Mouse (Mus musculus) embryo, embryonic 11 days (tissue): ENCODE data around the gene BC003965.
"Not testable (repeated sequence)": the region's sequence is repeated elsewhere in the genome, so short reads cannot be mapped to it uniquely, and the experiment has no call there.

ENCODE experiments used
- DNase-seq: peaks from one replicate; pipeline ENCODE4 v3.0.0-alpha.2; 2015

The BC003965 gene

GRCm38 (mm10) chr17:25219492-25220295, 35.3 kb downstream of the BC003965 start:
- DNase-seq = no peak

- DNase-seq = no peak
These were observed 36.4 kb downstream of the BC003965 start for GRCm38 (mm10) chr17:25220746-25221145.

- peak; percentile 74 for DNase-seq
These were observed 37.6 kb downstream of the BC003965 start for GRCm38 (mm10) chr17:25221821-25222503.

DNA sequence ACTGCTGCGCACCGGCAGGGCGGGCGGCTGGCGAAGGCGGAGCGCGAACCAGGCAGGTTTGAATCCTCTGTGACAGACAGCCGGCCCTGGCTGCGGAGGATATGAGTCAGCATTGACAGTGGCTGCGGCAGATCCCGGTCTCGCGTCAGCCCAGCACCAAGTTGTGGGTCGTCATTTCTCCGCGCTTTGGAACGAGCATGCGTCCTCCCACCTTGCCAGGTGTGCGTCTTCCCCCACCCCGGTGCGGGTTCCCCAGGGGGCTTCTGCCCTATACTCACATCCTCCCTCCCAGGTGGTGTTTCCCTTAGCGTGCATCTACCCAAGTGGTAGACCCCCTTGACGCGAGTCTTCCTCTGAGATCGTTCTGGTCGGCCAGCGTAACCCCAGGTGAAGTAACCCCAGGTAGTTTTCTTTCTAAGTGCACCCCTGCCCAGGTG, 38.2 kb downstream of the BC003965 start:
- DNase-seq = peak; percentile 9

GRCm38 (mm10) chr17:25222951-25223601, 38.7 kb downstream of the BC003965 start:
- DNase-seq = no peak

- DNase-seq = no peak
These were observed 40.4 kb downstream of the BC003965 start for GRCm38 (mm10) chr17:25224586-25225222.

DNA sequence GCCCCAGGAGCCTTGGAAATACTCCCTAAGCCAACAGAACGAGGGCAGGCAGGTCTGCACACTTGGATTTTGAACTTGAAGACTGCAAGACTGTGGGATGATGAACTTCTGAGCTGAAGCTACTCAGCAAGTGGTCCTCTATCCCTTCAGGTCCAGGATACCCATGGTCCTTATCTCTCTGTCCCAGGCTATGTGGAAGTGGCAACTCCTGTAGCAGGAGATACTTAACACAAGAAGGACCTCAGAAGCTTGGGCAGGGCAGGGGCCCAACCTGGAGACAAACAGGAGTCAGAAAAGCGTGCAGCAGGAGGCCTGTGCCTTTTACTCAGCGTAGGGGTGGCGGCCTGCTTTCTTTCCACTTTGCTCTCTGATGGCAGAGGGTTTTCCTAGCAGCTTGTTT, 41.3 kb downstream of the BC003965 start:
- DNase-seq = no peak

- no peak for DNase-seq
These were observed 43.6 kb downstream of the BC003965 start for GRCm38 (mm10) chr17:25227991-25228390.

GRCm38 (mm10) chr17:25230014-25230655, 45.8 kb downstream of the BC003965 start:
- DNase-seq = not testable (repeated sequence)

GRCm38 (mm10) chr17:25230700-25231099, 46.3 kb downstream of the BC003965 start:
- no peak for DNase-seq

DNA sequence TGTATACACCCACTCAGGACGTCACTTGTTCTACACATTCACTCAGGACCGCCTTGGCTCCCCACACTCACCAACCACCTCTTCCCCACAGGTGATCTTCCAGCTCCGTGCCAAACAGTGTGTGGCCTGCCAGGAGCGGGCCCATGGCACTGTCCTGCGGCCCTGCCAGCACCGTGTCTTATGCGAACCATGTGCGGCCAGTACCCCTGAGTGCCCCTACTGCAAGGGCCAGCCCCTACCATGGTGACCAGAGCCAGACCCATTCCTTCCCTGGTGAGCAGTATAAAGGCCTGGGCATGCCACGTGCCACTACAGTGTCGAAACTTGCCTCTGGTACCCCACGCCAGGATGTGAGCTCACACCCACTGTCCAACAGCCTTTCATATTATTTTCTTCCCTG, 47.3 kb downstream of the BC003965 start:
- DNase-seq = not testable (repeated sequence)

DNA sequence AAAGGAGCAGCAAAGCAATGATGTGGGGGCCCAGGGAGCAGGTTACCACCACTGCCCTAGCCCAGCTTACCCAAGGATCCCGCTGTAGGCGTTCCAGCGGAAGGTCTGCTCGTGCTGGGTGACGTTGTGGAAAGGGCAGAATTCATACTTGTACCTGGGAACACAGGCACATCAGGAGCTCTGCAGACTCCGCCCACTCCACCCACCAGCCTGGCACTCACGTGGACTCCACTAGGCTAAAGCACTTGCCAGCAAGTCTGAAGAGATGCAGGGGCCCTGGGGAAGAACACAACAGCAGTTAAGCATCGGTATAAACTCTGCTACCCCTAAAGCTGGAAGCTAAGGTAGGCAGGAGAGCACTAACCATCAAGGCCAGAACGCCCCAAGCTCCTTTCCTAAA, 51.3 kb downstream of the BC003965 start:
- no peak for DNase-seq
